Comparison of ENCODE assay signal across 36 mouse cellular contexts in genomic region chr14:44863086-44863485, GRCm38 (mm10). TPM values are rescaled to one million over a fixed set of nuclear protein-coding genes. Genes with fewer than 3 reads are reported as not detected.
A peak's percentile ranks its signal among the peaks of the same experiment; 100 is the strongest.
DNase-seq lines count a peak whose midpoint lies in the region; ATAC-seq and TF ChIP-seq lines count a peak whose summit lies in the region.
"Had no signal": no experiment of that assay in that cellular context is flagged by ENCODE, and none has a peak within 500 bp of the region (broad histone marks: within the 10 kb centered on the region; RNA-seq: fewer than 3 reads in every experiment).

No protein-coding gene starts in this region.

- peaks cover 9% of the 10 kb centered on the region for H3K4me1 ChIP-seq in limb, embryonic 14.5 days (ENCODE audit: control insufficient read depth, insufficient read depth, low read length)
- 0 out of 2 replicates have a peak, but pooled peaks cover 4% of the 10 kb centered on the region for H3K4me1 ChIP-seq in intestine, embryonic 16.5 days (ENCODE audit: control insufficient read depth, insufficient read depth, low read length)

- peak overlapping the region; percentile 27; the same call in 1 of the 2 replicates for H3K4me2 ChIP-seq in limb, embryonic 14.5 days (replicated peaks; ENCODE audit: low read depth, low read length, severe bottlenecking)
- no peak overlapping the region for H3K4me2 ChIP-seq in intestine, embryonic 16.5 days (ENCODE audit: low read depth, low read length)
- H3K4me2 ChIP-seq: forebrain, embryonic 13.5 days; heart, embryonic 12.5 days; hindbrain, embryonic 14.5 days; kidney, embryonic 15.5 days; liver, embryonic 11.5 days; midbrain, embryonic 13.5 days; neural tube, embryonic 13.5 days had no signal

- 5% methylated on average over 4 of the region's 4 CpGs for WGBS in limb, embryonic 14.5 days
- WGBS in intestine, embryonic 16.5 days, result 54% methylated on average over 4 of the region's 4 CpGs

- H3K4me3 ChIP-seq in limb, embryonic 14.5 days (replicated peaks; ENCODE audit: low read length), result no peak overlapping the region
- no peak overlapping the region for H3K4me3 ChIP-seq in intestine, embryonic 16.5 days (ENCODE audit: low read length)
- H3K4me3 ChIP-seq: erythroblast, embryonic 14.5 days; forebrain, embryonic 13.5 days; heart, embryonic 12.5 days; kidney, embryonic 15.5 days; layer of hippocampus, adult 2 months; midbrain, embryonic 13.5 days; neural tube, embryonic 13.5 days had no signal

- intact Hi-C loops in heart, postnatal 14 days (cut with DNase I), result no loop called here

- H3K9me3 ChIP-seq in limb, embryonic 14.5 days (ENCODE audit: control insufficient read depth, low read length), result no peaks in the 10 kb centered on the region
- H3K9me3 ChIP-seq in intestine, embryonic 16.5 days (ENCODE audit: control insufficient read depth, low read length), result no peaks in the 10 kb centered on the region
- H3K9me3 ChIP-seq: forebrain, embryonic 13.5 days; heart, embryonic 12.5 days; kidney, embryonic 15.5 days; midbrain, embryonic 13.5 days; neural tube, embryonic 13.5 days had no signal

- no peak overlapping the region for H3K9ac ChIP-seq in limb, embryonic 14.5 days (ENCODE audit: low read depth, low read length, severe bottlenecking)
- no peak overlapping the region for H3K9ac ChIP-seq in intestine, embryonic 16.5 days (ENCODE audit: low read depth, low read length)
- H3K9ac ChIP-seq: forebrain, embryonic 13.5 days; heart, embryonic 12.5 days; hindbrain, embryonic 14.5 days; kidney, embryonic 15.5 days; midbrain, embryonic 13.5 days; neural tube, embryonic 13.5 days had no signal

- peak overlapping the region; percentile 43 for H3K27ac ChIP-seq in limb, embryonic 14.5 days (replicated peaks; ENCODE audit: low read depth, low read length)
- no peak overlapping the region for H3K27ac ChIP-seq in intestine, embryonic 16.5 days (ENCODE audit: low read length)
- H3K27ac ChIP-seq: forebrain, embryonic 13.5 days; hindbrain, embryonic 14.5 days; kidney, embryonic 15.5 days; layer of hippocampus, adult 2 months; midbrain, embryonic 13.5 days; neural tube, embryonic 13.5 days had no signal

- 0 out of 2 replicates have a peak, but pooled peaks cover 13% of the 10 kb centered on the region for H3K27me3 ChIP-seq in limb, embryonic 14.5 days (ENCODE audit: control insufficient read depth, insufficient read depth, low read length)
- H3K27me3 ChIP-seq in intestine, embryonic 16.5 days (replicated peaks; ENCODE audit: control insufficient read depth, insufficient read depth, low read length), result peaks cover 12% of the 10 kb centered on the region
- H3K27me3 ChIP-seq: CH12.LX had no signal

- no peaks in the 10 kb centered on the region for H3K36me3 ChIP-seq in limb, embryonic 14.5 days (ENCODE audit: control insufficient read depth, insufficient read depth, low read length)
- no peaks in the 10 kb centered on the region for H3K36me3 ChIP-seq in intestine, embryonic 16.5 days (ENCODE audit: control insufficient read depth, insufficient read depth, low read length)
- H3K36me3 ChIP-seq: heart, embryonic 12.5 days; kidney, embryonic 15.5 days; midbrain, embryonic 13.5 days; neural tube, embryonic 13.5 days had no signal

- no peak for TF ChIP-seq CTCF in brain, embryonic 14.5 days (IDR thresholded peaks at IDR 0.05; ENCODE audit: borderline replicate concordance, extremely low read depth, insufficient read depth, insufficient read length)

- peak; percentile 7 for DNase-seq in embryo, embryonic 11 days
- no peak for DNase-seq in embryo, embryonic 10 days (ENCODE audit: low spot score)
- DNase-seq in brain, embryonic 14.5 days (ENCODE audit: low read depth), result peak; percentile 6
- peak; percentile 46 for DNase-seq in gonadal fat pad, adult 2 months (ENCODE audit: low read depth)
- DNase-seq in limb, embryonic 14.5 days (ENCODE audit: low spot score), result peak; percentile 75
- DNase-seq in heart, postnatal 14 days, result no peak
- DNase-seq: adrenal gland, postnatal 10 days; cerebellum, adult 11-12 months; cerebellum, adult 9-11 months; gastrocnemius, postnatal 25 days; heart, adult 18-20 months; kidney, adult 18-20 months; kidney, postnatal 36 days; lung, postnatal 4 days; right cerebral cortex, postnatal 4 days had no signal

- no peak for TF ChIP-seq POLR2A in brain, embryonic 14.5 days (IDR thresholded peaks at IDR 0.05; ENCODE audit: borderline replicate concordance, extremely low read depth, insufficient read depth, insufficient read length, poor library complexity, severe bottlenecking)
- TF ChIP-seq POLR2A in limb, embryonic 14.5 days (IDR thresholded peaks at IDR 0.05; ENCODE audit: borderline replicate concordance, extremely low read depth, insufficient read depth, insufficient read length), result no peak

- peak; percentile 23; the same call in 1 of the 2 replicates for ATAC-seq in limb, embryonic 14.5 days (ENCODE audit: low FRiP score, low read depth)
- ATAC-seq in intestine, embryonic 16.5 days, result no peak
- ATAC-seq: forebrain, embryonic 13.5 days; inflammation-experienced regulatory T-cells, adult 6 months; midbrain, embryonic 13.5 days; Patski had no signal

RNA-seq across cellular contexts. Expression of gene Ptgdr, which starts 3.9 kb away (rescaled TPM):
- 0.21 and 0.27 TPM in 2 replicates for polyA plus RNA-seq in brain, embryonic 14.5 days (2012; rRNA removed)
- polyA plus RNA-seq in gonadal fat pad, adult 2 months (2012; rRNA removed), result 0.05 TPM in 1 of 2 replicates, not detected in the other
- 0.25 and 0.26 TPM in 2 replicates for polyA plus RNA-seq in limb, embryonic 14.5 days (2012; rRNA removed)
- polyA plus RNA-seq in limb, embryonic 14.5 days (2014; fragmentation: Nextera tagmentation; extraction: Ambion mirVana), result 0.10 and 0.17 TPM in 2 replicates
- not detected for total RNA-seq in heart, postnatal 14 days (2021)
- polyA plus RNA-seq in intestine, embryonic 16.5 days (2015; fragmentation: Nextera tagmentation; extraction: Ambion mirVana), result not detected in 2 replicates
- total RNA-seq: adrenal gland, postnatal 10 days; CH12.LX; ES-E14; gastrocnemius, adult 18-20 months; gastrocnemius, postnatal 25 days; heart, adult 18-20 months; hematopoietic stem cell, adult 5-6 weeks; megakaryocyte-erythroid progenitor cell, adult 5-6 weeks had no signal
- polyA plus RNA-seq: C2C12; erythroblast, embryonic 14.5 days; heart, embryonic 12.5 days; heart, postnatal 0 days; inflammation-experienced regulatory T-cells, adult 6 months; kidney, embryonic 15.5 days; liver, embryonic 11.5 days; liver, embryonic 16.5 days; lung, embryonic 16.5 days; midbrain, embryonic 13.5 days; Patski had no signal

Comparison
In these comparisons a context has a peak if more than half of its experiments do, and no peak if none do; other contexts are left out.
1. DNase-seq: peak in embryo, embryonic 11 days (single experiment), brain, embryonic 14.5 days (single experiment), gonadal fat pad, adult 2 months (single experiment) and limb, embryonic 14.5 days (single experiment); none in embryo, embryonic 10 days (single experiment) and heart, postnatal 14 days (0 of 2).